Mouse (Mus musculus) forebrain, embryonic 14.5 days (tissue): ENCODE data around the gene Runx1. TPM values are rescaled to one million over a fixed set of nuclear protein-coding genes. Genes with fewer than 3 reads are reported as not detected.

ENCODE experiments used
- ATAC-seq: fragments of 200-750 bp; cut with Nextera tagmentation; 2 replicates; pipeline ENCODE4 v1.8.0; 2017; ENCODE audit warnings: mild to moderate bottlenecking, moderate library complexity
- DNase-seq: peaks from one replicate; pipeline ENCODE4 v3.0.0-alpha.2; 2015; ENCODE audit warnings: low spot score
- H3K27ac ChIP-seq: fragments of 300-500 bp; sonication (generic); 2 replicates; pipeline ENCODE4 v1.5.1; 2014; ENCODE audit warnings: low read depth, mild to moderate bottlenecking, control low read depth, low read length, moderate library complexity
- H3K27me3 ChIP-seq: fragments of 300-500 bp; sonication (generic); replicated peaks from 2 replicates; pipeline ENCODE4 v1.6.1; 2014; ENCODE audit warnings: low read length, control low read depth, mixed read lengths; ENCODE audit not compliant: control insufficient read depth, insufficient read depth
- H3K36me3 ChIP-seq: fragments of 300-500 bp; sonication (generic); 2 replicates; pipeline ENCODE4 v1.6.1; 2014; ENCODE audit warnings: low read length, control low read depth; ENCODE audit not compliant: control insufficient read depth, insufficient read depth
- H3K4me1 ChIP-seq: fragments of 300-500 bp; sonication (generic); 2 replicates; pipeline ENCODE4 v1.6.1; 2014; ENCODE audit warnings: antibody characterized with exemption, low read length, control low read depth; ENCODE audit not compliant: control insufficient read depth, insufficient read depth
- H3K4me2 ChIP-seq: fragments of 300-500 bp; sonication (generic); 2 replicates; pipeline ENCODE4 v1.6.1; 2014; ENCODE audit warnings: mild to moderate bottlenecking, control low read depth, low read length
- H3K4me3 ChIP-seq: fragments of 300-500 bp; sonication (generic); 2 replicates; pipeline ENCODE4 v1.5.1; 2014; ENCODE audit warnings: low read depth, low read length, control low read depth
- H3K9ac ChIP-seq: fragments of 300-500 bp; sonication (generic); 2 replicates; pipeline ENCODE4 v1.6.1; 2014; ENCODE audit warnings: mild to moderate bottlenecking, low read length, control low read depth, moderate library complexity
- H3K9me3 ChIP-seq: fragments of 300-500 bp; sonication (generic); replicated peaks from 2 replicates; pipeline ENCODE4 v1.6.1; 2016; ENCODE audit warnings: low read length, control low read depth, mixed read lengths; ENCODE audit not compliant: control insufficient read depth
- WGBS: fragments of 180-500 bp; shearing (Covaris S2); extraction: QIAGEN DNeasy Blood & Tissue Kit; methylation state at CpG from one replicate; pipeline ENCODE4 v1.1.7; 2014; 5-methylcytosine and 5-hydroxymethylcytosine counted together
- polyA plus RNA-seq: library from polyadenylated mRNA; unstranded; fragments of >200 nt; fragmentation: Nextera tagmentation; extraction: Ambion mirVana; gene quantifications from 2 replicates; pipeline ENCODE4 v1.2.1, GENCODE M21; 2014

Runx1 gene
- polyA plus RNA-seq, 1 experiment from 2014 or later = 0.39 TPM

- ATAC-seq = no peak
These were observed 86.0 kb downstream of the Runx1 start for GRCm38 (mm10) chr16:92739997-92740396.

GRCm38 (mm10) chr16:92739071-92739793, 86.7 kb downstream of the Runx1 start:
- Histone ChIP-seq H3K4me2 (no peak overlapping the region), H3K9me3 (no peaks in the 10 kb centered on the region), H3K9ac (no peak overlapping the region), H3K36me3 (no peaks in the 10 kb centered on the region), H3K4me3 (no peak overlapping the region), H3K27me3 (no peaks in the 10 kb centered on the region), H3K4me1 (peaks cover 9% of the 10 kb centered on the region; the same call in 1 of the 2 replicates), H3K27ac (no peak overlapping the region)
- whole genome bisulfite sequencing = 67% methylated on average over 7 of the region's 7 CpGs
- ATAC-seq (no peak), DNase-seq (no peak)

More at GRCm38 (mm10) chr16:92739997-92740396, 86.0 kb downstream of the Runx1 start:
- peak; percentile 52 for DNase-seq
- 54% methylated on average over 12 of the region's 12 CpGs for WGBS
- no peak overlapping the region for H3K27ac ChIP-seq
- H3K36me3 ChIP-seq = no peaks in the 10 kb centered on the region
- H3K4me1 ChIP-seq = peaks cover 9% of the 10 kb centered on the region; the same call in 1 of the 2 replicates
- no peak overlapping the region for H3K4me3 ChIP-seq
- H3K9ac ChIP-seq = no peak overlapping the region
- H3K27me3 ChIP-seq = no peaks in the 10 kb centered on the region
- no peak overlapping the region for H3K4me2 ChIP-seq
- H3K9me3 ChIP-seq = no peaks in the 10 kb centered on the region

- H3K36me3 ChIP-seq = no peaks in the 10 kb centered on the region
- no peaks in the 10 kb centered on the region for H3K27me3 ChIP-seq
- no peak overlapping the region for H3K4me2 ChIP-seq
- no peak for DNase-seq
- peaks cover 9% of the 10 kb centered on the region; the same call in 1 of the 2 replicates for H3K4me1 ChIP-seq
- ATAC-seq = no peak
- no peak overlapping the region for H3K4me3 ChIP-seq
- 72% methylated on average over 11 of the region's 11 CpGs for WGBS
- no peak overlapping the region for H3K27ac ChIP-seq
- no peaks in the 10 kb centered on the region for H3K9me3 ChIP-seq
- no peak overlapping the region for H3K9ac ChIP-seq
These were observed 87.4 kb downstream of the Runx1 start for GRCm38 (mm10) chr16:92738476-92739010.

DNA sequence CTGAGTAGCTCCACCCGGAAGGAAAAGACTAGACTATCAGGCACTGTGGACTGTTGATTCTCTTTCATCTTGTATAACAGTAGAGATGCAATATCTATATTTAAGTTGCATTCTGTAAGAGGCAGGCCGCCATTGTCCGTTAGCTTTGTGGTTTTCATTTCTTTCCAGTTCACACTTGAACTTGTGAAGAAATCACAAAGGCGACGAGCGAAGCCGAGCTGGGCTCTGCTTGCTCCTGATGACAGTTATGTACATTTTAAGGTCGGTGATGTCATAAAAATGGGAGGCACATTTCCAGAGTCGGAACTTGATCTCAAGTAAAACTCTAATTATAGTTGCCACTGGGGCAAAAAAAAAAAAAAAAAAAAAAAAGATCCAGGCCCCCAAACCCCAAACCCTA, 99.1 kb downstream of the Runx1 start:
- no peaks in the 10 kb centered on the region for H3K27me3 ChIP-seq
- ATAC-seq = no peak
- H3K27ac ChIP-seq = no peak overlapping the region
- no peak overlapping the region for H3K4me3 ChIP-seq
- no peaks in the 10 kb centered on the region for H3K9me3 ChIP-seq
- no peaks in the 10 kb centered on the region for H3K4me1 ChIP-seq
- no peak overlapping the region for H3K4me2 ChIP-seq
- no peak for DNase-seq
- 91% methylated on average over 9 of the region's 9 CpGs for WGBS
- no peaks in the 10 kb centered on the region for H3K36me3 ChIP-seq
- H3K9ac ChIP-seq = no peak overlapping the region

GRCm38 (mm10) chr16:92724526-92724925, 101.4 kb downstream of the Runx1 start:
- no peak for ATAC-seq
- no peak overlapping the region for H3K27ac ChIP-seq
- DNase-seq = no peak
- 98% methylated on average over 3 of the region's 3 CpGs for WGBS
- no peaks in the 10 kb centered on the region for H3K36me3 ChIP-seq
- no peaks in the 10 kb centered on the region for H3K9me3 ChIP-seq
- H3K4me3 ChIP-seq = no peak overlapping the region
- no peak overlapping the region for H3K9ac ChIP-seq
- peaks cover 4% of the 10 kb centered on the region; the same call in 1 of the 2 replicates for H3K4me1 ChIP-seq
- no peaks in the 10 kb centered on the region for H3K27me3 ChIP-seq
- no peak overlapping the region for H3K4me2 ChIP-seq

GRCm38 (mm10) chr16:92720678-92721077, 105.3 kb downstream of the Runx1 start:
- Histone ChIP-seq H3K9me3 (no peaks in the 10 kb centered on the region), H3K27ac (no peak overlapping the region), H3K4me2 (0 out of 2 replicates have a peak overlapping the region, but pooled peaks have one; percentile 14), H3K4me1 (peaks cover 4% of the 10 kb centered on the region; the same call in 1 of the 2 replicates), H3K27me3 (no peaks in the 10 kb centered on the region), H3K4me3 (no peak overlapping the region), H3K36me3 (no peaks in the 10 kb centered on the region), H3K9ac (no peak overlapping the region)
- ATAC-seq (peak; percentile 50), DNase-seq (peak; percentile 72)
- 20% methylated on average over 10 of the region's 10 CpGs for WGBS

DNA sequence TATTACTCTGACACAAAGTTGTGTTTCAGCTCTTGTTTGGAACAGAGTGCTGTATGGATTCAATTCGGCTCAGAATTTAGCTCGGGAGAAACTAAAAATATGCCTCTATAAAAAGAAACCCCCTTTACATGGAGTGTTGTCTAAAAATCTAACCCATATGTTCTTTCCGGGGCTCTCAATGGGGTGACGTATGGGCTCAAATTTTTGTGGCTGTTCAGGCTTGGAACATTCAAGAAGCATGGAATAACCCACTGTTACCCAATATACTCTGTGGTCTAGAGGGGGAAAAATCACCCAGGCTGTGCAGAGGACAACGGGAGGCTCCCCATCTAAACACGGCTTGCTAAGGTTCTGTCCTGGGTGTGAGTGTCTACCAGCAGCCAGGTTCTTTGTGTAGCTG, 106.2 kb downstream of the Runx1 start:
- Histone ChIP-seq H3K4me2 (no peak overlapping the region), H3K9ac (no peak overlapping the region), H3K4me3 (no peak overlapping the region), H3K36me3 (no peaks in the 10 kb centered on the region), H3K27ac (no peak overlapping the region), H3K9me3 (no peaks in the 10 kb centered on the region), H3K4me1 (peaks cover 4% of the 10 kb centered on the region; the same call in 1 of the 2 replicates), H3K27me3 (no peaks in the 10 kb centered on the region)
- no peak for ATAC-seq
- WGBS = 84% methylated on average over 6 of the region's 6 CpGs
- DNase-seq = no peak

DNA sequence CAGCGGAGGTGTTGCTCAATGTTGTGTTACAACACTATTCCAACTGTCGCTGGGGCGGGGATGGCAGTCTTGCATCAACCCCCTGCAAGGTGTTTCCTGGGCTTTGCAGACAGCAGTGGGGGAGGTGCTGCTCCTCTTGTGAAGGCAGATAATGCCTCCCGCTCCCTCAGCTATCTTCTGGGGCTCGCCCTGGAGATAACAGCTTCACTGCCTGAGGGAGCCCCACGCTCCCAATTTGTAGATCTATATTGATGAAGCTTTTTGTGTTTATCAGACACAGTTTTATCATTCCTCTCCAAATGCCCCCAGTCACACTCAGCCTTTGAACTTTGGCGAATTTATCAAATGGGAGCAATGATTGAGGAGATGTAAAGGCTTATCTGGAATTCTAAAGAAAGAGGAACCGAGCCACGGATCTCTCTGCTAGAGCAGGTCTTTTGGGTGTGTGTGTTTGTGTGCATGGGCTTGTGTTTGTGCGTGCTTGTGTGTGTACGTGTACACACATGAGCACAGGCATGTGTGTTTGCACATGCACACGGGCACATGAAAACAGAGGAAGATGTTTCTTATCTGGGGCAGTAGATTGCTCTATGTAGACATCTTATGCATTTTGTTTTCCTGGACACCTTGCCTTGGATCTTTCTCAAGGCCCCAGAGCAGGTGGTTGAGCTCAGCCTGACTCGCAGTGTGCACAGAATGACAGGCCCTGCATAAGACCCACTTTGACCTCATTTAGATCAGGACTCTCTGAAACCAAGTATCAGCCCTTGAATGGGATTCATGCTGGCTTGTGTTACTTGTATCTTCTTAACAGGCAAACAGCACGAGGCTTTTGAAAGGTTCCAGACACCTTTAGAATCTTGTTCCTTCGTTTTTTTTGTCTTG, 110.1 kb downstream of the Runx1 start:
- Histone ChIP-seq H3K27me3 (no peaks in the 10 kb centered on the region), H3K27ac (no peak overlapping the region), H3K4me1 (peaks cover 4% of the 10 kb centered on the region; the same call in 1 of the 2 replicates), H3K9me3 (no peaks in the 10 kb centered on the region), H3K4me3 (no peak overlapping the region), H3K36me3 (no peaks in the 10 kb centered on the region), H3K9ac (no peak overlapping the region), H3K4me2 (no peak overlapping the region)
- DNase-seq = no peak
- 35% methylated on average over 15 of the region's 15 CpGs for WGBS
- ATAC-seq = no peak
